Mouse (Mus musculus) testis, postnatal 14 days (tissue): ENCODE data around the gene Gxylt2.

Source experiments
- DNase-seq: peaks from one replicate; pipeline ENCODE4 v3.0.0; 2021; ENCODE audit warnings: low spot score

The Gxylt2 gene

GRCm38 (mm10) chr6:100848682-100849375 is 144.3 kb downstream of the Gxylt2 start:
- no peak for DNase-seq

GRCm38 (mm10) chr6:100850671-100851081 is 146.1 kb downstream of the Gxylt2 start:
- DNase-seq: no peak

GRCm38 (mm10) chr6:100851083-100851482 is 146.5 kb downstream of the Gxylt2 start:
- DNase-seq: no peak
